Mouse (Mus musculus): ENCODE data around the gene Eaf2.

The Eaf2 gene

GRCm38 (mm10) chr16:36751979-36752378 is 122.8 kb downstream of the Eaf2 start:
- DNase-seq, result no peak

- DNase-seq, result no peak
Measured at GRCm38 (mm10) chr16:36747767-36748166, 127.0 kb downstream of the Eaf2 start.

DNA sequence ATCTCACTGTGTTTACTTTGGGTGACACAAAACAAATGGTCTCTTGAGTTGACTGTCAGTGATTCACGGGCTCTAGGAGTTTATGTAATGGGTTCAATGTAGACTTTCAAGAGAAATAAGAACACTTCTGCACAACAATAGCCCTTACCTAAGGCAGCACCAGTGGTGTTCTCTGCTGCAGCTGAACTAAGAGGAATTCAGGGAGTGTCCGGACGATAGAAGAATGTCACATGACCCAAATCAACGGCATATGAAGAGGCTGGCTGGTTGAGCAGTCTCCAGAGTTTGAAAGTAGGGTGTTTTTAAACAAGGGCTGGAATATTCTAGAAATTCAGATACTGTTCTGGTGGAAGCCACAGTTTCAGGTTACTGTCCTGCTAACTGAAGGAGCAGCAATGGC is 127.7 kb downstream of the Eaf2 start:
- no peak for DNase-seq

- DNase-seq, result no peak
Measured at GRCm38 (mm10) chr16:36743580-36743979, 131.2 kb downstream of the Eaf2 start.

Measured in right cerebral cortex, postnatal 25 days (tissue).